Mouse (Mus musculus) frontal cortex, adult 2 months (tissue): ENCODE results near the gene Gm42878. TPM values are rescaled to one million over a fixed set of nuclear protein-coding genes. Genes with fewer than 3 reads are reported as not detected.
"Not testable (repeated sequence)": the region's sequence is repeated elsewhere in the genome, so short reads cannot be mapped to it uniquely, and the experiment has no call there.

Experiments
- DNase-seq, 2 experiments: peaks; one replicate each; pipeline ENCODE4 v3.0.0; 2022; ENCODE audit warnings: low spot score in 1 of 2; ENCODE audit errors: extremely low spot score in 1 of 2
- polyA plus RNA-seq: library from polyadenylated mRNA; depleted of rRNA; stranded (reverse); fragments of >200 nt; gene quantifications from 2 replicates; pipeline ENCODE4 v1.2.3, GENCODE M21; 2012

The Gm42878 gene
- polyA plus RNA-seq, 1 experiment, result 0.42 TPM

GRCm38 (mm10) chr5:121566035-121566681 lies 20.9 kb upstream of the Gm42878 start:
- DNase-seq, result no peak

DNA sequence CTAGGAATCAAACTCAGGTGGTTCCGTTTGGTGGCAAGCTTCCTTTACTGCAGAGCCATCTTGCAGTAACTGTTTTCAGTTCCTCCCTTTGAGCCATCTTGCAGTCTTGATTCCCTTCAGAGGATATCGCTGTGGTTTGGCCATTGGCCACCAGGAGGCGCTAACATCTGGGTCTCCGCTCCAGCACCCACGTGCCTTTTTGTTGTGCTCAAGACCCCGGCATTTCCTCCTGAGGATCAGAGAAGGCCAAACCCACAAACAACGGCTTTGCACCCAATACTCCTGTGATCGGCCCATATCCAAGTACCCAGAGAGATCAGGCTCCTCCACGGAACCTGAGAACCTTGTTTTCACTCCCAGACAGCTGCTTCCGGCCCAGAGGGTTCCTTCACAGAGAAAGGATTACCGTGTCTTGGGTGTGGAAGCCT lies 19.2 kb upstream of the Gm42878 start:
- DNase-seq, result peak; percentile 44 to 92

- no peak for DNase-seq
These were observed 17.2 kb upstream of the Gm42878 start for GRCm38 (mm10) chr5:121562436-121562835.

DNA sequence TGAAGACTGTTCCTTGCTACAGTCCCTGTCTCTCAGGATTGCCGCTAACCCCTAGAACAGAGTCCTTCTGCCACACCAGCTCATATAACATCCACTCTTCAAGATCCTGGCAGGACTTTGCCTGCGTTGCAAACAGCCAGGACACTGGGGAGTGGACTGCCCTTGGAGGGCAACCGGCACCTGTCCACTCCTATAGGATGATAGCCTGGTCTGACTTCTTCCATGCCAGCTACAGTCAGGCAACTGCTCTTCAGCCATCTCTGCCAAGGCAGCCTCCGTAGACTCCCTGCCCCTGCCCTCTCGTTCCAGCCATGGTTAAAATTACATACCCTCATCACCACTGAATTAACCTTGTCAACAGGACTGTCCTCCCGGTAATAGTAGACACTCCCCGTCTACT lies 3.9 kb upstream of the Gm42878 start:
- DNase-seq, result no peak

- no peak for DNase-seq
These were observed 1.8 kb upstream of the Gm42878 start for GRCm38 (mm10) chr5:121547084-121547483.

DNA sequence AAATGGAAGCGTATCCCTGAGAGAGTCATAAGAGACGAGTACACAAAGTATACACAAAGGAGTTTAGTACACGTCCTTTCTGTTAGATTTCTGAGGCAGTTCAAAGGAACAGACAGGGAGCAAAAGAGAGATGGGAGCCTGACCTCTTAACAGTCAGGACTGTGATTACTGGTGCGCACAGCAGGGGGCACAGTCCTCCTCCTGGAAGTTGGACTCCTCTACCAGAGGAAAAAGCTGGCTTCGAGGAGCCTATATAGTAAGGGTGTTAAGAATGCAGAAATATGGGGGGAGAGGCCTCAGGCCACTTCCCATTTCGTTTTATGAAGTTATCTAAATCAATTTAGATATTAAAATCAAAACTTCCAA lies 1.2 kb upstream of the Gm42878 start:
- peak in 1 of 2 experiments; percentile 65 for DNase-seq

DNA sequence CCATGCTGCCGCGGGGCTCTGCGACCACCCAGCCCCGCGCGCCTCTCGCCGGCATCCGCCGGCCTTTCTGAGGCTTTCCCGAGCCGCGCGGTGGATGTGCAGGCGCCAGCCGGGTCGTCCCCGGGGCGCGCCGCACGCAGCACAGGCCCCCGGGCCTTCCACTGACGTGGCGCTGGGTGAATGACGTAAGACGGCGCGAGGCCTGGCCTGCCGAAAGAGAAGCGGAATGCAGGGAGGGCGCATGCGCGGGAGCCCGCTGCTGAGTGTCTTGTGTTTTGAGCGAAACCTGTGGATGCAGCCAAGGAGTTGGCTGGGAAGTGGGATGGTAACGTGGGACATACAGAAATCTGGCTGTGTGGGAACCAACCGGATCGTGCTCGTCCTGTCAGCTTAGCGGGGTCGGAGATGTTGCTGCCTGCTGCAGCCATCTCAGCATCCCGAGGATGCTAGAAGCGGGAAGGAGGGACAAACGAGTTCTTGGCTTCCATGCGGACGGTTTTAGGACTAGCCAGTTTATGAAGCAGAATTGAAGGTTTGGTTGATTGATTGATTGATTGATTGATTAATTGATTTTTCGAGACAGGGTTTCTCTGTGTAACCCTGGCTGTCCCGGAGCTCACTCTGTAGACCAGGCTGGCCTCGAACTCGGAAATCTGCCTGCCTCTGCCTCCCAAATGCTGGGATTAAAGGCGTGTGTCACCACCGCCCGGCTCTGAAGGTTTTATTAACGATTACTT lies 679 bp upstream of the Gm42878 start, which contains the start of gene Mapkapk5:
TSS of gene Mapkapk5 (minus strand) at position 113 of the 737 bp plus-strand sequence.
- peak; percentile 90 to 98 for DNase-seq

- no peak for DNase-seq
These were observed 1.9 kb downstream of the Gm42878 start for GRCm38 (mm10) chr5:121543370-121543769.

- DNase-seq, result no peak
These were observed 4.0 kb downstream of the Gm42878 start for GRCm38 (mm10) chr5:121541235-121541634.

DNA sequence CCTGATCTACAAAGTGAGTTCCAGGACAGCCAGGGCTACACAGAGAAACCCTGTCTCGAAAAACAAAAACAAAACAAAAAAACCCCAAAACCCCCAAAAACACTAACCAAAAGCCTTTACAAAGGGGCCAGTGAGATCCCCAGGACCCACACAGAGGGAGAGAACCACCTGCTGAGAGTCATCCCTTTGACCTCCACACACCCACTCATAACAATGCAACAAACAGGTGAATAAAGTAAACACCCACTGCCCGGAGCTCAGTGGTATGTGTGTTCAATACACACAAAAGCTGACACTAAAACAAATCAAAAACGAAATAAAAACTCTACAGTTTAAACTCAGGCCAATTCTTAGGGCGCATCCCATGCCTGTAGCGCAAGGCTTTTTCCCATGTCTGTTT lies 5.2 kb downstream of the Gm42878 start:
- DNase-seq, result no peak

GRCm38 (mm10) chr5:121537588-121537987 lies 7.7 kb downstream of the Gm42878 start:
- no peak for DNase-seq

GRCm38 (mm10) chr5:121536921-121537555 lies 8.2 kb downstream of the Gm42878 start:
- DNase-seq, result no peak

DNA sequence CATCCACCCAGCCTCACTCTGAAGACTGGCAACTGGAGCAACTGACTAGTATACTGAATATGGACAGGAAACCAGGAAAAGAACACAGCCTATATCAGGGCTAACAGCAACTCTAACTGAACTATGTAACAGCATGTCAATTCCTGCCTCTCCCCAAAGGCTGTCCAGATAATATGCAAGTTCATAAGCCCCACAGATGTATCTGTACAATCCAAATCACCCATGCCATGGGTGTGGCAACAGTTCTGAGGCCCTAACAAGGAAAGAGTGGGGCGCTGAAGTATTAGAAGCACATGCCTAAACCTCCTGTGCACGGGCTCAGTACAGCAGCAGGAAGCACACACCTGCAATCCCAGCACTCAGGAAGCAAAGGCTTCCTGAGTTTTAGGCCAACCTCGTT lies 10.2 kb downstream of the Gm42878 start:
- DNase-seq, result no peak

DNA sequence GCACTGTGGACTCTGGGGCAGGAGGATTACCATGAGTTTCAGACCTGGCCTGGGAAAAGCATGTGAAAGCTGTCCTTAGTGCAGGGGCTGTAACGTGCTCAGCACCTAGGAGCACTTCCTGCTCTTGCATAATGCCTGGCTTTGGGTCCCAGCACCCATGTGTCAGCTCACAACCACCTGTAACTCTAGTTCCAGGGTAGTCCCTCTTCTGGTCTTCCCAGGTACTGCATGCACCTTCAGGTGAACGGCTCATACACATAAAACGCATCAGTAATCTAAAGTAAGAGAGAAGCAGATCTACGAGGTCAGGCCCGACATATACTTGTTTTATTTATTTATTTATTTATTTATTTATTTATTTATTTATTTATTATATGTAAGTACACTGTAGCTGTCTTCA lies 10.8 kb downstream of the Gm42878 start:
- DNase-seq, result peak in 1 of 2 experiments; percentile 24

- DNase-seq, result no peak
These were observed 18.3 kb downstream of the Gm42878 start for GRCm38 (mm10) chr5:121526961-121527360.

- DNase-seq, result no peak
These were observed 18.8 kb downstream of the Gm42878 start for GRCm38 (mm10) chr5:121526526-121526925.

DNA sequence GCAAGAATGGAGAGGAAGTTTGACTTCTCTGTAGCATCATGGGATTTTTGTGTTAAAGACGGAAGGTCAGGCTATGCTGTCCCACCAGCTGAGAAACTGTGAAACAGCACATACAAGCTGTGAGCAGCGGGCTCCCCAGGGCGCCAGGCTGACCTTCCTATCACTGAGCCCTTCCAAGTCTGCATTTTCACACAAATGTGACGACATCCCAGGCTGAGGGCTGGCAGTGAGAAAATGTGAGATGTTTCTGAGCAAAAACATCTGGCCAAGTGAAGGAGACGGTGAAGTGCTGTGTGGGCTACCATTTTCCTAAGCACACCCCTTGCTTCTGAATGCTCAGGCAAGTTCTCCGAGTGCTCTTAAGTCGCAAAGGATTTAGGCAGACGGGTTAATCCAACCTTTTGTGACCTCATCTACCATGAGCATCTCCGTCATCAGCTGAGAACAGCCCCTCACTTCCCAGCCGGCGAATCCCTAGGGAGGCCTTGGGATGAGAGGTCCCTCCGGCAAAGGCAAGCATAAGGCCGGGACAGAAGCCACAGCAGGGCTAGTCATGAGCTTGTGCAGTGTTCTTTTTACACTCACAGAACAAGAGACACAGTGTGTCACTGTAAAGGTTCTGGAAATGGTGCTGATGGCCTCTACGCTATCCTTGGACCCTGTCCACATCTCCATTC lies 19.4 kb downstream of the Gm42878 start:
- DNase-seq, result no peak

- not testable (repeated sequence) for DNase-seq
These were observed 25.5 kb downstream of the Gm42878 start for GRCm38 (mm10) chr5:121519758-121520157.

- no peak for DNase-seq
These were observed 26.3 kb downstream of the Gm42878 start for GRCm38 (mm10) chr5:121518983-121519382.

DNA sequence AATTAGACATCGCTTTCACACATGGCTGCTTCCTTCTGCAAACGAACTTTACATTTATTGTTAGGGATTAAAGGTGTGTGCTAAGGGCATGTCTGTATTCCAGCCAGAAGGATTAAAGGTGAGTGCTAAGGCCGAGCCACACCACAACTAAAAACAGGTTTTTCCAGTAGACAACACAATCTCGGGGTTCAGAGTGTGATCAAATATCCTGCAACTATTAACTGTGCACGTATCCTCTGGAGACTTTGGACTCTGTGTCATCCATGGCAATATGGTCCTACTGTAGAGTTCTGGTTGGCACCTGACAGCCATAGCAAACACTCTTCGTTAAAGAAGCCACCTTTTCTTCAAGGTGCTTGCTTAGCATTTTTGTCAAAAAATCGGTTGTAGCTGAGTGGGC lies 35.3 kb downstream of the Gm42878 start:
- DNase-seq, result no peak

- no peak for DNase-seq
These were observed 38.4 kb downstream of the Gm42878 start for GRCm38 (mm10) chr5:121506846-121507245.
